ENCODE assay signal across 14 mouse cellular contexts in genomic region chr1:165200748-165201147, GRCm38 (mm10). TPM values are rescaled to one million over a fixed set of nuclear protein-coding genes. Genes with fewer than 3 reads are reported as not detected.
"Had no signal": no experiment of that assay in that cellular context is flagged by ENCODE, and none has a peak within 500 bp of the region (broad histone marks: within the 10 kb centered on the region; RNA-seq: fewer than 3 reads in every experiment).

No protein-coding gene starts in this region.

- H3K4me1 ChIP-seq: limb, embryonic 13.5 days; neural tube, embryonic 12.5 days had no signal

- H3K4me2 ChIP-seq: kidney, embryonic 15.5 days; limb, embryonic 13.5 days; neural tube, embryonic 12.5 days had no signal

- H3K4me3 ChIP-seq: kidney, embryonic 15.5 days; limb, embryonic 13.5 days; neural tube, embryonic 12.5 days had no signal

- H3K27ac ChIP-seq: kidney, embryonic 15.5 days; limb, embryonic 13.5 days; liver, embryonic 14.5 days; neural tube, embryonic 12.5 days had no signal

- H3K27me3 ChIP-seq: kidney, embryonic 15.5 days; limb, embryonic 13.5 days; neural tube, embryonic 12.5 days had no signal

- H3K9me3 ChIP-seq: kidney, embryonic 15.5 days; limb, embryonic 13.5 days; neural tube, embryonic 12.5 days had no signal

- DNase-seq: kidney, adult 2 months; kidney, postnatal 14 days; layer of hippocampus, adult 9-11 months; left cerebral cortex, postnatal 4 days; lung, adult 18-20 months; lung, postnatal 10 days; midbrain, embryonic 14.5 days; thymus, adult 2 months; thymus, postnatal 25 days had no signal

- H3K9ac ChIP-seq: kidney, embryonic 15.5 days; limb, embryonic 13.5 days; liver, embryonic 14.5 days; neural tube, embryonic 12.5 days had no signal

- H3K36me3 ChIP-seq: kidney, embryonic 15.5 days; limb, embryonic 13.5 days; neural tube, embryonic 12.5 days had no signal

RNA-seq across cellular contexts. Expression of gene Tbx19, which starts 40.2 kb away (rescaled TPM):
- polyA plus RNA-seq: kidney, adult 2 months; limb, embryonic 13.5 days; liver, adult 2 months; midbrain, embryonic 14.5 days; neural tube, embryonic 12.5 days had no signal
